Mouse (Mus musculus): ENCODE measurements around the gene Runx2. TPM values are rescaled to one million over a fixed set of nuclear protein-coding genes. Genes with fewer than 3 reads are reported as not detected.

The Runx2 gene
- polyA plus RNA-seq, 1 experiment = not detected

- no peak overlapping the region for H3K4me3 ChIP-seq (ENCODE audit: insufficient read depth, low read depth, low read length)
- no peak for TF ChIP-seq CTCF (IDR thresholded peaks at IDR 0.05; ENCODE audit: insufficient read depth, low read depth, low read length)
- TF ChIP-seq POLR2A (IDR thresholded peaks at IDR 0.05; ENCODE audit: insufficient read depth, low read depth, low read length) = no peak
- WGBS = 90% methylated on average over 8 of the region's 8 CpGs
- peaks cover 3% of the 10 kb centered on the region; the same call in 1 of the 2 replicates for H3K4me1 ChIP-seq (ENCODE audit: control insufficient read depth, insufficient read depth, low read length)
- no peak overlapping the region for H3K27ac ChIP-seq (ENCODE audit: insufficient read depth, low read depth, low read length)
Measured at GRCm38 (mm10) chr17:44651613-44652012, 163.0 kb downstream of the Runx2 start.

GRCm38 (mm10) chr17:44650431-44650830, 164.2 kb downstream of the Runx2 start:
- 90% methylated on average over 2 of the region's 2 CpGs for WGBS
- Histone ChIP-seq H3K4me1 (ENCODE audit: control insufficient read depth, insufficient read depth, low read length) (peaks cover 3% of the 10 kb centered on the region; the same call in 1 of the 2 replicates), H3K27ac (ENCODE audit: insufficient read depth, low read depth, low read length) (no peak overlapping the region), H3K4me3 (ENCODE audit: insufficient read depth, low read depth, low read length) (no peak overlapping the region)
- TF ChIP-seq POLR2A (IDR thresholded peaks at IDR 0.05; ENCODE audit: insufficient read depth, low read depth, low read length) = no peak
- no peak for TF ChIP-seq CTCF (IDR thresholded peaks at IDR 0.05; ENCODE audit: insufficient read depth, low read depth, low read length)

- TF ChIP-seq POLR2A (IDR thresholded peaks at IDR 0.05; ENCODE audit: insufficient read depth, low read depth, low read length) = no peak
- TF ChIP-seq CTCF (IDR thresholded peaks at IDR 0.05; ENCODE audit: insufficient read depth, low read depth, low read length) = no peak
- Histone ChIP-seq H3K4me3 (ENCODE audit: insufficient read depth, low read depth, low read length) (no peak overlapping the region), H3K4me1 (ENCODE audit: control insufficient read depth, insufficient read depth, low read length) (peaks cover 2% of the 10 kb centered on the region; the same call in 1 of the 2 replicates), H3K27ac (ENCODE audit: insufficient read depth, low read depth, low read length) (no peak overlapping the region)
- WGBS = 61% methylated on average over 8 of the region's 8 CpGs
Measured at GRCm38 (mm10) chr17:44649056-44649455, 165.5 kb downstream of the Runx2 start.

GRCm38 (mm10) chr17:44647916-44648315, 166.7 kb downstream of the Runx2 start:
- Histone ChIP-seq H3K27ac (ENCODE audit: insufficient read depth, low read depth, low read length) (no peak overlapping the region), H3K4me1 (ENCODE audit: control insufficient read depth, insufficient read depth, low read length) (peaks cover 2% of the 10 kb centered on the region), H3K4me3 (ENCODE audit: insufficient read depth, low read depth, low read length) (no peak overlapping the region)
- no peak for TF ChIP-seq CTCF (IDR thresholded peaks at IDR 0.05; ENCODE audit: insufficient read depth, low read depth, low read length)
- TF ChIP-seq POLR2A (IDR thresholded peaks at IDR 0.05; ENCODE audit: insufficient read depth, low read depth, low read length) = no peak
- 57% methylated on average over 6 of the region's 6 CpGs for whole genome bisulfite sequencing

- WGBS = 80% methylated on average over 8 of the region's 8 CpGs
- no peak overlapping the region for H3K4me3 ChIP-seq (ENCODE audit: insufficient read depth, low read depth, low read length)
Measured at GRCm38 (mm10) chr17:44645146-44645545, 169.5 kb downstream of the Runx2 start.

GRCm38 (mm10) chr17:44643260-44643659, 171.3 kb downstream of the Runx2 start:
- Histone ChIP-seq H3K4me1 (ENCODE audit: control insufficient read depth, insufficient read depth, low read length) (peaks cover 8% of the 10 kb centered on the region), H3K27ac (ENCODE audit: insufficient read depth, low read depth, low read length) (no peak overlapping the region), H3K4me3 (ENCODE audit: insufficient read depth, low read depth, low read length) (no peak overlapping the region)
- WGBS = 97% methylated on average over 6 of the region's 6 CpGs
- TF ChIP-seq POLR2A (IDR thresholded peaks at IDR 0.05; ENCODE audit: insufficient read depth, low read depth, low read length) (no peak), CTCF (IDR thresholded peaks at IDR 0.05; ENCODE audit: insufficient read depth, low read depth, low read length) (no peak)

More at GRCm38 (mm10) chr17:44645146-44645545, 169.5 kb downstream of the Runx2 start:
- peaks cover 5% of the 10 kb centered on the region for H3K4me1 ChIP-seq (ENCODE audit: control insufficient read depth, insufficient read depth, low read length)
- no peak for TF ChIP-seq CTCF (IDR thresholded peaks at IDR 0.05; ENCODE audit: insufficient read depth, low read depth, low read length)
- TF ChIP-seq POLR2A (IDR thresholded peaks at IDR 0.05; ENCODE audit: insufficient read depth, low read depth, low read length) = no peak
- H3K27ac ChIP-seq (ENCODE audit: insufficient read depth, low read depth, low read length) = no peak overlapping the region

- WGBS = 68% methylated on average over 4 of the region's 4 CpGs
- no peak overlapping the region for H3K27ac ChIP-seq (ENCODE audit: insufficient read depth, low read depth, low read length)
- TF ChIP-seq CTCF (IDR thresholded peaks at IDR 0.05; ENCODE audit: insufficient read depth, low read depth, low read length) (no peak), POLR2A (IDR thresholded peaks at IDR 0.05; ENCODE audit: insufficient read depth, low read depth, low read length) (no peak)
- no peak overlapping the region for H3K4me3 ChIP-seq (ENCODE audit: insufficient read depth, low read depth, low read length)
- H3K4me1 ChIP-seq (ENCODE audit: control insufficient read depth, insufficient read depth, low read length) = peaks cover 10% of the 10 kb centered on the region
Measured at GRCm38 (mm10) chr17:44642126-44642525, 172.5 kb downstream of the Runx2 start.

- WGBS = 94% methylated on average over 3 of the region's 3 CpGs
- Histone ChIP-seq H3K4me1 (ENCODE audit: control insufficient read depth, insufficient read depth, low read length) (peaks cover 12% of the 10 kb centered on the region), H3K27ac (ENCODE audit: insufficient read depth, low read depth, low read length) (no peak overlapping the region), H3K4me3 (ENCODE audit: insufficient read depth, low read depth, low read length) (no peak overlapping the region)
- TF ChIP-seq POLR2A (IDR thresholded peaks at IDR 0.05; ENCODE audit: insufficient read depth, low read depth, low read length) = no peak
- no peak for TF ChIP-seq CTCF (IDR thresholded peaks at IDR 0.05; ENCODE audit: insufficient read depth, low read depth, low read length)
Measured at GRCm38 (mm10) chr17:44640910-44641309, 173.7 kb downstream of the Runx2 start.

- no peak overlapping the region for H3K4me3 ChIP-seq (ENCODE audit: insufficient read depth, low read depth, low read length)
- H3K27ac ChIP-seq (ENCODE audit: insufficient read depth, low read depth, low read length) = no peak overlapping the region
- 97% methylated on average over 14 of the region's 14 CpGs for WGBS
- peaks cover 10% of the 10 kb centered on the region for H3K4me1 ChIP-seq (ENCODE audit: control insufficient read depth, insufficient read depth, low read length)
- no peak for TF ChIP-seq CTCF (IDR thresholded peaks at IDR 0.05; ENCODE audit: insufficient read depth, low read depth, low read length)
- TF ChIP-seq POLR2A (IDR thresholded peaks at IDR 0.05; ENCODE audit: insufficient read depth, low read depth, low read length) = no peak
Measured at GRCm38 (mm10) chr17:44639446-44639845, 175.2 kb downstream of the Runx2 start.

Measured in olfactory bulb, adult 2 months (tissue).